Mouse (Mus musculus): ENCODE results near the gene Rpl3l.
"Not testable (repeated sequence)": the region's sequence is repeated elsewhere in the genome, so short reads cannot be mapped to it uniquely, and the experiment has no call there.

Gene Rpl3l

GRCm38 (mm10) chr17:24727618-24728017 is at the start of gene Rpl3l:
TSS of gene Rpl3l (plus strand) at chr17:24727820.
- no peak for DNase-seq (ENCODE audit: low read depth, low spot score)

- DNase-seq (ENCODE audit: low read depth, low spot score), result no peak
These were observed 41.1 kb upstream of the Rpl3l start for GRCm38 (mm10) chr17:24686514-24686913.

DNA sequence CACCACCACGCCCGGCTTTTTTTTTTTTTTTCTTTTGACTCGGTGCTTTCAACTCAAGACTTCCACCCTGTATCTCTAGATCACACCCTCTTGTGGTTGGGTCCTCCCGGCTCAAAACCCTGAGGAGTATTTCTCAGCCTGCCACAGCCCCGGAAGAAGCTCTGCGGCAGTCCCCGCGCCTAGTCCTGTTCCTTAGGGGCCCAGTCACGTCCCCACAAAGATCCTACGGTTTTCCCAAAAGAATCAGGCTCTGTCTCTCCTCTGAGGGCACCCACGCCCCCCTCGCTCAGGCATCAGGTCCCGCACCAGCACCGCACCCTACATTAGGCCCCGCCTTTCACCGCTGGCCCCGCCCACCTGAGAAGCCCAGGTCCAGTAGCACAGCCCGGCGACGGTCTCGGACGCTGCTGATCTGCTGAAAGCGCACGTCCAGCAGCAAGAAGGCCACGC is 40.4 kb upstream of the Rpl3l start:
- no peak for DNase-seq (ENCODE audit: low read depth, low spot score)

GRCm38 (mm10) chr17:24687599-24687998 is 40.0 kb upstream of the Rpl3l start:
- no peak for DNase-seq (ENCODE audit: low read depth, low spot score)

DNA sequence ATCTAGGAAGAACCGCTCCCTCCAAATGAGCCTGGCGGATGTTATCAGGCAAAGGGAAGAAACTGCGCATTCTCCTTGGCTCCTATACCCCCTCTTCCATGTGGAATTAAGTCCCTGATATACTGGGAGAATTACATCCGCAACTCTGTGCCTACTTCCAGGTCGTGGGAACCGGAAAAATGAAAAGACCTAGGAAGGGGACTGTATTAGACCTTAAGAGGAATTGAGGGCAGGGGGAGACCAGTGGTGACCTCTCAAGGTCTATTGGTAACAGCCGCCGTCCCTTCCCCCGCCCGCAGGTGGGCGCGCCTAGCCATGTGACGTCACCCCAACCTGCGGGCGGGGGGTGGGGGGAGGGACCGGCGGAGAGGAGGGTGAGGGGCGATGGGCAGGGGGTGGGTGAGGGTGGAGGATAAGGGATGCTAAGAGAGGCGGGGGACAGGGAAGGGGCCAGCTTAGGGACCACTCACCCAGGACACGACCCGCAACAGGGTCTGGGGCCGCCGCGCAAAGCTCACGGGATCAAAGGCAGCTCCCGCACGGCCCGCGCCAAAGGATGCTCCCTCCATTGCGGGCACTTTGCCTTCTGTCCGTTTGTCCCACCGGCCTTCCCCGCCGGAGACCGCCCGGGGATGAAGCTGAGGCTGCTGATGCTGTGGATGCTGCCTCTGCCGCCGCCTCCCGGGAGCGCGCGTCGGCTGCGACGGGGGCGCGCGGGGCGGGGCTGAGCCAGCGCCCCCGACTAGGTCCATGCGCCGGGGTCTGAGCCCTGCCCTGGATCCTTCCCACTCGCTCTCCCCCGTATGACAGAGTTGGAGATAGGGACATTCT is 38.2 kb upstream of the Rpl3l start, which contains the start of gene Syngr3:
Gene Syngr3 (minus strand): TSS at position 705 of the 831 bp plus-strand sequence.
- DNase-seq (ENCODE audit: low read depth, low spot score), result no peak

DNA sequence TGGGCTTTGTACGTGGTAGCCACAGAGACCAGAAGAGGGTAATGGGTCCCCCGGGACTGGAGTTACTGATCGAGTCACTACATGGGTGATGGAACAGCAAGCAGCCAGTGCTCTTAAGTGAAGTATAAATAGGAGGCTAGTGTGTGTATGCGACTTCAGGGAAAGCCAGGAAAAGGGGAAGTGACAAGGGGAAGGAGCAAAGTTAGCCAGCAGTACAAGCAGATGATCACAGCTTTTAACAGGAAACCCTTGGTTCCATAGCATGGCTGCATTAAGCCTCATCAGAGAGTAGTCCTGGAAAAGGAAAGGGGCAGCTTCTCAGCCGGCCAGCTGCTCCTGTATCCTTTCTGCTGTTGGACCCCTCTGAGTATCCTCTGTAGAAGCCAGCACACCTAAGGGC is 35.2 kb upstream of the Rpl3l start:
- DNase-seq (ENCODE audit: low read depth, low spot score), result no peak

DNA sequence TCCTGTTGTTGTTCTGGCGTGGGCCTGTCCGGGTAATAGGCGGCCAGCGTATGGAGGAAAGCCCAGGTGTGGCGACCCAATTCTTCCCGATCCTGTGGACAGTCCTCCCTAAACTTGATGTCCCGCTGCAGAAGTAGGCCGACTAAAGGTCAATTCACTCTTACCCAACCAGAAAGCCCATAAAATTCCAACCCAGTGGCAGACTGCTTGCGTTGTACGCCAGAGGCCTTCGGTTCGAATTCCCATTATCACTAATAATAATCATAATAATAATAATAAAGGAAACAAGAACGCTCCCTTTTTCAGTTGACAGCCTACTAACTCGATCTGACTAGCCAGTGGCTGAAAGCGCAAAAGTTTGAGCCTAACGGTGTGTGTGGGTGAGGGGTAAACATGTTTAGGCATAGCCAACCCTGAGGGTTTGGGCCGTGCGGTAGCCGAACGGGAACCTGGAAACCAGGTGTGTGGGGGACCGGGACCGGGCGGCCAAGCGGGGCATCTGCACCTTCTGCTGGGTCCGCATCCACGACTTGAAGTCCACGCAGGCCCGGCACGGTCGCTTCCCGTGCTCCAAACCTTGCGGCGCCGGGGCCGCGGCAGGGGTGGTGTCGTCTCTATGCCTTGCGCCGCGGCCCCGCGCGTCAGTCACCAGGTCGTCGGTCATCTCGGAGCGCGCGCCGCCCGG is 32.2 kb upstream of the Rpl3l start:
- DNase-seq (ENCODE audit: low read depth, low spot score), result no peak

DNA sequence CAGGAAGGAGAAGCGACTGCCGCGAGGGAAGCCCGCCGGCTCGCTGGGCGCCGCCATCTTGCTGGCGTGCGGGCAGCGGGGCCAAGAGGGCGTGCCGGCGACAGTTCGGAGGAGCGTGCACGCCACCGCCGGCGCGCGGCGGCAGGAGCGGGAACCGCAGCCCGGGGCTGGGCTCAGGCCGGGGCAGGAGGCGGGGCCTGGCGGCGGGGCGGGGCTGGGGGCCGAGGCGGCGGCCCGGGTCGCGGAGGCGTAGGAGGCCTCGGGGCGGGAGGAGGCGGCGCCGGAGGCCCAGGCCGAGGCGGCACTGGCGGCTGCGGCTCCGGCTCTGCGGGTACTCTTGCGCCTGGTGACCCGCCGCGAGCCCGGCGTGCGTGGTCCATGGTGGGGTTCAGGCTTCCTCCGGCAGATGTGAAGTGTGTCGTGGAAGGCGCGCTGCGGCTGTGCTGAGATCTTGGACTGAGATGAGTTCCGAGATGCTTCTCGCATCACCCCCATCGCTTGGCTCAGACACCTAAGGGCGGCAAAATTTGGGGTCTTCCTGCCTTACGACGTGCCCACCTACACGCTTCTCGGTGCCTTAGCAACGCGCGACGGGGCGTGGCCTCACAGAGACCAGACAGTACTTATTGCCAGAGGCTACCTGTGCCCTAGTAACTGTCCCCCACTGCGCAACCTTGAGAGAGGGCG is 31.5 kb upstream of the Rpl3l start, which contains the start of the genes Gfer and Noxo1:
Gene Gfer (minus strand): TSS at position 146 of the 687 bp plus-strand sequence.
Gene Noxo1 (plus strand): TSS at position 224 of the 687 bp plus-strand sequence.
- DNase-seq (ENCODE audit: low read depth, low spot score), result no peak

DNA sequence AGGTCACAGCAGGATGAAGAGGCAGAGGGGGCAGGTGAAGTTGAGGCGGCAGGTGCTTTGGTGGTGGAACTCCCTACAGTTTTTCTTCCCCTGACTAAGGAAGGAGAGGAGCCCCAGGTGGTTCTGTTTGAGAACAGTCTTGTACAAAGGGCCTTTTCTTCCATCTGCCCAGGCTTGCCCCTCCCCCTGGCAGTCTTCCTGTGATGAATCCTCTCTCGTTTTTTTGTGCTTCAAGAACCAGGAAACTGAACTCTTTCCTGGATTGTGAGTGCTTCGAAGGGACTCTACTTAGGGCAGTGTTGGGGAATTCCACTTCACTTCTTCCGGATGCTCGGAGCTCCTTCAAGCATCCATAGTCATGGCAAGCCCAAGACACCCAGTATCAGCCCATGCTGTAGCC is 29.6 kb upstream of the Rpl3l start:
- DNase-seq (ENCODE audit: low read depth, low spot score), result no peak

- no peak for DNase-seq (ENCODE audit: low read depth, low spot score)
These were observed 28.9 kb upstream of the Rpl3l start for GRCm38 (mm10) chr17:24698715-24699114.

DNA sequence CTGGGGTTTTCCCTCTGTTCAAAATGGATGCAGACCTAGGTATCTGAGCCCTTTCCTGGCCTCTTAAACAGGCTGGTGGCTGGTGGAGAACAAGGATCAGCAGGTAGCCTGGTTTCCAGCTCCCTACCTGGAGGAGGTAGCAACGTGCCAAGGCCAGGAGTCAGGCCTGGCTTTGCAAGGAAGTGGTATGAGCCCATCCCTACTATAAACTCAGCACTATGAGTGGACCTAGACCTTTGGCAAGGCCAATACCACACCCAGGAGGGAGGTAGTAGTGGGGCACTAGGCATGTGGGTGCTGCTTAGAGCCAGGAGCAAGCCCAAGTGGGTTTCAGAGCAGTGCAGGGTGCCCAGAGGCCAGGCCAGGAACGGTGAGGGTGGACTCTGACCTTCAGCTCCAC is 28.1 kb upstream of the Rpl3l start:
- DNase-seq (ENCODE audit: low read depth, low spot score), result no peak

DNA sequence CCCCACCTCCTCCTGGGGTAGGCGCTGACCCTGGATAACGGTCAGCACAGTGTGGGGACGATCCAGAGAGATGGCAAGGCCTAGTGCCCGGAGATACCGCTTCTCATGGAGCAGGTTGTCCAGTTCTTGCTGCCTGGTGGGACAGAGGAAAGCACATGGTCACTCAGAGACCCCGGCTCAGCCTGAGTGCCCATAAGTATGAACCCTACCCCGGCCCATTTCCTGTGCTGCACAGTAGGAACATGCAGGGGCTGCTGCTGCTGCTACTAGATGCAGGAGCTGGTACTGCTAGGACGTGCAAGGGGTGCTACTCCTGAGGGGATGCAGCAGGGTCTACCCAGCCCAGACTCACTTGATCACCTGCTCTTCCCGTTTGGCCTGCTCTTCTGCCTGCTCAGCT is 26.4 kb upstream of the Rpl3l start:
- DNase-seq (ENCODE audit: low read depth, low spot score), result no peak

GRCm38 (mm10) chr17:24705821-24706220 is 21.8 kb upstream of the Rpl3l start:
- DNase-seq (ENCODE audit: low read depth, low spot score), result no peak

GRCm38 (mm10) chr17:24706982-24707800 is 20.4 kb upstream of the Rpl3l start, which contains the start of gene Tbl3:
TSS of gene Tbl3 (minus strand) at chr17:24707660.
- DNase-seq (ENCODE audit: low read depth, low spot score), result peak; percentile 85

- no peak for DNase-seq (ENCODE audit: low read depth, low spot score)
These were observed 19.7 kb upstream of the Rpl3l start for GRCm38 (mm10) chr17:24707801-24708425.

- no peak for DNase-seq (ENCODE audit: low read depth, low spot score)
These were observed 19.0 kb upstream of the Rpl3l start for GRCm38 (mm10) chr17:24708646-24709045.

DNA sequence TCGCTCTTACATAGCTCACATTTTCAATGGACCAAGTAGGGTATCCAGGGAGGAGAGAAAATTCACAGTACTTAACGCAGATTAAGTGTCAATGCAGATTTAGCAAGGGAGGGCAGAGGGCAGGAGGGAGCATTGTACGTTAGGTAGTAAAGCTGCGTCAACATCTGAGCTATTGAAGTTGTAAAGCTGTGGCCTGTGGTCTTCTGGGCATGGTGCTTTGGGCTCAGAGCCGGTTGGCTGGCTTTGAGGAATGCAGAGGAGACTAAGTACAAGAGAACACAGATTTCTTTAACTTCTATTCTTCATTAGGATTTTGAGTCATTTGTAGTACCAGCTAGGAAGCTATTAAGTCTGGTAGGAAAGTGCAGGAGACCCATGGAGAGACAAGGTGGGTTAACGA is 12.1 kb upstream of the Rpl3l start:
- no peak for DNase-seq (ENCODE audit: low read depth, low spot score)

DNA sequence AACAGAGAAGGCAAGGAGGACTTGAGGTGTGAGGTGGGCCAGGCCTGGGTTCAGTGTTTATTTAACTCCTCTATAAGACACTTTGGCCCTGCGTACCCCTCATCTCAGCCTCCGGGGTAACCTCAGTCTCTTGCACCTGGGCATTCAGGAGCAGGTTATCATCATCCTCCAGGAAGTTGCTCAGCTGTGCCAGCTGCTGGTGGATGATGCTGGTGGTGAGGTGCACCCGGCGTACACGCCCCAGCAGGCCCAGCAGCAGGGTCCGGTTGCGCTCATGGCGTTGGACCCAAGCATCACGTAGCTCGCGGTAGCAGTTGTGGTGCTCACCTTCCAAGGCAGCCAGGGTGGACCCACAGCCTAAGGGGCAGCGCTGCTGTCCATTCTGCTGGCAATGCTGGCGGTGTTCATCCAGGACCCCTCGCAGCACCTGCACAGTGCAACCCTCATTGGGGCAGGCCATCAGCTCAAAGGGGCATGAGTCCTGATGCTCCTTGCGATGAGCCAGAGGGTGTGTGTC is 11.4 kb upstream of the Rpl3l start:
- no peak for DNase-seq (ENCODE audit: low read depth, low spot score)

GRCm38 (mm10) chr17:24717943-24718342 is 9.7 kb upstream of the Rpl3l start, which contains the start of the genes Rnf151 and Rps2:
TSS of gene Rnf151 (minus strand) at chr17:24718063.
TSS of gene Rps2 (plus strand) at chr17:24718116.
- no peak for DNase-seq (ENCODE audit: low read depth, low spot score)

DNA sequence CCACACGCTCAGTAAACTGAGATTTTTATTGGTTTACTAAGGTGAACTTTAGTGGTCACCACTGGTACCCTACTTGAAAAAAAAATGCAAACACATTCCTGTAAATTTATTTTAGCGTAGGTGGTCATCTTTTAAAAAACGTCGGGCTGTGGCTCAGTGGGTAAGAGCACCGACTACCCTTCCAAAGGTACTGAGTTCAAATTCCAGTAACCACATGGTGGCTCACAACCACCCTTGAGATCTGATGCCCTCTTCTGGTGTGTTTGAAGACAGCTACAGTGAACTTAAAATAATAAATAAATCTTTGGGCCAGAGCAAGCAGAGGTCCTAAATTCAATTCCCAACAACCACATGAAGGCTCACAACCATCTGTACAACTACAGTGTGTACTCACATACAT is 8.7 kb upstream of the Rpl3l start:
- DNase-seq (ENCODE audit: low read depth, low spot score), result not testable (repeated sequence)
